Mouse (Mus musculus) ES-E14 (cell line): ENCODE data around the gene Aqp1.

Experiments used
- CHD2 ChIP-seq: IDR thresholded peaks from 2 replicates; pipeline ENCODE4 v1.6.1; 2014; ENCODE audit warnings: mild to moderate bottlenecking, low read depth, low read length, inconsistent platforms
- HCFC1 ChIP-seq: IDR thresholded peaks from 2 replicates; pipeline ENCODE4 v1.6.1; 2012; ENCODE audit warnings: low read length, inconsistent platforms, borderline replicate concordance; ENCODE audit not compliant: insufficient read depth
- MAFK ChIP-seq: IDR thresholded peaks from 2 replicates; pipeline ENCODE4 v1.6.1; 2014; ENCODE audit warnings: mild to moderate bottlenecking, low read depth, low read length, inconsistent platforms; ENCODE audit not compliant: insufficient read depth
- ZC3H11A ChIP-seq: IDR thresholded peaks from 2 replicates; pipeline ENCODE4 v1.6.1; 2012; ENCODE audit warnings: low read depth, mild to moderate bottlenecking, inconsistent platforms, low read length, borderline replicate concordance
- ZNF384 ChIP-seq: IDR thresholded peaks from 2 replicates; pipeline ENCODE4 v1.6.1; 2012; ENCODE audit warnings: low read depth, low read length, inconsistent platforms

DNA sequence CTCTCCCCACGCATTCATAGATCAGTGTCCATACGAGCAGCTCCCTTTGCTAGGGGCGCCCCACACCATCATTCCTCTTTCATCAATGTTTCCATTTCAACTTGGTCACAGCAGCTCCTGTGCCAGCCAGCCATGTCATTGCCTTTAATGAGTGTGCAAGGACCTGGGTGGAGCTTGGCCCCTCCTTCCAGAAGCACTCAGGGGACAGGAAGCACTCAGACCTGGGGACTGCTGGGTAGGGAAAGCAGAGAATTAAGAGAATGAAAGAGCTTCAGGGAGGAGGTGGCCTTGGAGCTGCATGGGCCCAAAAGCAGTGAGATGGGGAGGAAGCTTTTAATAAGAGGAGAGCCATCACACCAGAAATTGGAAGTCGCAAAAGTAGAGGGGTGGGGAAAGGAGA is 45.7 kb downstream of the Aqp1 start:
- TF ChIP-seq ZC3H11A (no peak), ZNF384 (no peak), HCFC1 (no peak), CHD2 (no peak), MAFK (no peak)
